Mouse (Mus musculus): ENCODE measurements at regions not wholly inside any gene's neighbourhood (a gene's known extent, or its start where the extent isn't known, plus 50 kb on each side); places are given as distances from the start of the nearest gene placed in this dataset.
A peak's percentile ranks its signal among the peaks of the same experiment; 100 is the strongest.

GRCm38 (mm10) chr8:103270815-103271553 is 485.5 kb upstream of the Cdh11 start:
- DNase-seq, result no peak

- DNase-seq, result no peak
Measured at GRCm38 (mm10) chr8:103272305-103273079, 487.1 kb upstream of the Cdh11 start.

- no peak for DNase-seq
Measured at GRCm38 (mm10) chr8:103273476-103273875, 488.0 kb upstream of the Cdh11 start.

GRCm38 (mm10) chr8:103281801-103282200 is 496.4 kb upstream of the Cdh11 start:
- DNase-seq, result no peak

- DNase-seq, result no peak
Measured at GRCm38 (mm10) chr8:103288561-103288974, 503.1 kb upstream of the Cdh11 start.

- no peak for DNase-seq
Measured at GRCm38 (mm10) chr8:103292896-103293295, 507.5 kb upstream of the Cdh11 start.

- no peak for DNase-seq
Measured at GRCm38 (mm10) chr8:103306476-103307183, 521.2 kb upstream of the Cdh11 start.

GRCm38 (mm10) chr8:103313576-103313975 is 528.1 kb upstream of the Cdh11 start:
- DNase-seq, result no peak

GRCm38 (mm10) chr8:103314279-103315022 is 529.0 kb upstream of the Cdh11 start:
- DNase-seq, result no peak

- DNase-seq, result no peak
Measured at GRCm38 (mm10) chr8:103315742-103316141, 530.3 kb upstream of the Cdh11 start.

- peak in 1 of 2 experiments; percentile 33 for DNase-seq
Measured at GRCm38 (mm10) chr8:103316691-103317091, 531.2 kb upstream of the Cdh11 start.

GRCm38 (mm10) chr8:103317149-103317725 is 531.8 kb upstream of the Cdh11 start:
- no peak for DNase-seq

GRCm38 (mm10) chr8:103324016-103324665 is 538.7 kb upstream of the Cdh11 start:
- DNase-seq, result no peak

- no peak for DNase-seq
Measured at GRCm38 (mm10) chr8:103331415-103331814, 546.0 kb upstream of the Cdh11 start.

- DNase-seq, result no peak
Measured at GRCm38 (mm10) chr8:103337314-103337713, 551.9 kb upstream of the Cdh11 start.

- no peak for DNase-seq
Measured at GRCm38 (mm10) chr8:103339042-103339441, 553.6 kb upstream of the Cdh11 start.

GRCm38 (mm10) chr8:103339951-103340350 is 554.5 kb upstream of the Cdh11 start:
- no peak for DNase-seq

- no peak for DNase-seq
Measured at GRCm38 (mm10) chr8:103343891-103344290, 558.4 kb upstream of the Cdh11 start.

- DNase-seq, result no peak
Measured at GRCm38 (mm10) chr8:103344871-103345270, 559.4 kb upstream of the Cdh11 start.

GRCm38 (mm10) chr8:103347158-103347871 is 561.9 kb upstream of the Cdh11 start:
- no peak for DNase-seq

- DNase-seq, result no peak
Measured at GRCm38 (mm10) chr8:103361713-103362112, 576.3 kb upstream of the Cdh11 start.
